Mouse (Mus musculus): Measurements from ENCODE around the gene Rai2. TPM values are rescaled to one million over a fixed set of nuclear protein-coding genes. Genes with fewer than 3 reads are reported as not detected.
A peak's percentile ranks its signal among the peaks of the same experiment; 100 is the strongest.

Gene Rai2
- total RNA-seq, 2 experiments from 2014 or later: 39.7 to 43.1 TPM

GRCm38 (mm10) chrX:161826186-161826585 is 109.3 kb downstream of the Rai2 start:
- peak; percentile 8 to 64 for DNase-seq

All from heart, adult 18-20 months (tissue).